Mouse (Mus musculus) embryo, embryonic 9.5 days (tissue): ENCODE results near the gene Wdr83os.
"Not testable (repeated sequence)": the region's sequence is repeated elsewhere in the genome, so short reads cannot be mapped to it uniquely, and the experiment has no call there.

ENCODE experiments used
- DNase-seq: peaks from one replicate; pipeline ENCODE4 v3.0.0-alpha.2; 2017; ENCODE audit errors: extremely low spot score

Wdr83os gene

GRCm38 (mm10) chr8:85072364-85072929 lies 8.1 kb upstream of the Wdr83os start:
- DNase-seq = no peak

- DNase-seq = no peak
Measured at GRCm38 (mm10) chr8:85073041-85073612, 7.4 kb upstream of the Wdr83os start.

GRCm38 (mm10) chr8:85074167-85074566 lies 6.4 kb upstream of the Wdr83os start:
- no peak for DNase-seq

- DNase-seq = no peak
Measured at GRCm38 (mm10) chr8:85074617-85075016, 5.9 kb upstream of the Wdr83os start.

- no peak for DNase-seq
Measured at GRCm38 (mm10) chr8:85076001-85076400, 4.5 kb upstream of the Wdr83os start.

- peak; percentile 73 for DNase-seq
Measured at GRCm38 (mm10) chr8:85076993-85077392, 3.5 kb upstream of the Wdr83os start.

GRCm38 (mm10) chr8:85080214-85080531 lies 367 bp upstream of the Wdr83os start:
- DNase-seq = no peak

- peak; percentile 70 for DNase-seq
Measured at GRCm38 (mm10) chr8:85081216-85081555, 646 bp downstream of the Wdr83os start, which contains the start of gene Wdr83. Wdr83 (minus strand) TSS chr8:85081306.

GRCm38 (mm10) chr8:85082169-85082568 lies 1.6 kb downstream of the Wdr83os start:
- DNase-seq = not testable (repeated sequence)

GRCm38 (mm10) chr8:85083108-85083813 lies 2.7 kb downstream of the Wdr83os start, which contains the start of gene Man2b1:
Man2b1 (plus strand) TSS chr8:85083270.
- DNase-seq = peak; percentile 75

GRCm38 (mm10) chr8:85084633-85085032 lies 4.1 kb downstream of the Wdr83os start:
- DNase-seq = no peak

- no peak for DNase-seq
Measured at GRCm38 (mm10) chr8:85086238-85086637, 5.7 kb downstream of the Wdr83os start.

- no peak for DNase-seq
Measured at GRCm38 (mm10) chr8:85088771-85089170, 8.2 kb downstream of the Wdr83os start.

- no peak for DNase-seq
Measured at GRCm38 (mm10) chr8:85090856-85091255, 10.3 kb downstream of the Wdr83os start.

GRCm38 (mm10) chr8:85091526-85092090 lies 11.1 kb downstream of the Wdr83os start:
- no peak for DNase-seq

- DNase-seq = no peak
Measured at GRCm38 (mm10) chr8:85095051-85095450, 14.5 kb downstream of the Wdr83os start.

- no peak for DNase-seq
Measured at GRCm38 (mm10) chr8:85095566-85095965, 15.0 kb downstream of the Wdr83os start.

GRCm38 (mm10) chr8:85096196-85096595 lies 15.7 kb downstream of the Wdr83os start:
- no peak for DNase-seq

- no peak for DNase-seq
Measured at GRCm38 (mm10) chr8:85096850-85097249, 16.3 kb downstream of the Wdr83os start.

GRCm38 (mm10) chr8:85100076-85100665 lies 19.6 kb downstream of the Wdr83os start:
- DNase-seq = no peak

GRCm38 (mm10) chr8:85113241-85113640 lies 32.7 kb downstream of the Wdr83os start:
- no peak for DNase-seq

- DNase-seq = no peak
Measured at GRCm38 (mm10) chr8:85115501-85115900, 35.0 kb downstream of the Wdr83os start.

GRCm38 (mm10) chr8:85116984-85117383 lies 36.4 kb downstream of the Wdr83os start:
- DNase-seq = no peak
